Mouse (Mus musculus): Measurements from ENCODE around the gene Cep85l.

Gene Cep85l

GRCm38 (mm10) chr10:53342166-53342728, 37.5 kb downstream of the Cep85l start:
- DNase-seq (ENCODE audit: low read depth) = no peak

GRCm38 (mm10) chr10:53341288-53341965, 38.3 kb downstream of the Cep85l start:
- DNase-seq (ENCODE audit: low read depth) = peak; percentile 51

- DNase-seq (ENCODE audit: low read depth) = no peak
Observed at GRCm38 (mm10) chr10:53339045-53339444, 40.7 kb downstream of the Cep85l start.

GRCm38 (mm10) chr10:53337162-53337923, 42.4 kb downstream of the Cep85l start, which contains the start of gene Pln:
TSS of gene Pln (plus strand) at chr10:53337667.
- no peak for DNase-seq (ENCODE audit: low read depth)

- peak; percentile 20 for DNase-seq (ENCODE audit: low read depth)
Observed at GRCm38 (mm10) chr10:53335974-53336373, 43.8 kb downstream of the Cep85l start.

DNA sequence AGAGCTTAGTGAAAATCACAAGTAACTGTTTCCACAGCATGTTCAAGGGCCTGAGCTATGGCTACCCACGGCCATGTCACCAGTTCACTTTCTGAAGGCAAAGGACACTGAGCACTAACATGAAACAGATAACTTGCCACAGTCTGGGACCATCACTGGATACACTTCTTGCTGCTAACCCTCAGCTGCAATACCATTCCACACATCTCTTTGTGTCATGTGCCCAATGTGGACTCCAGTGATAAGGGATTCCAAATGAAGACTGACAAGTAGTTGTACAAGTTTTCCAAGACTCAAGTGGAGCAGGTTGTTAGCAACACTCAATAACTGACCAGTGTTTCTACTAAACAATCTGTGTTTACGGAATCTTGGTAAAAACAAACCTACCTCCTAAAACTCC, 44.5 kb downstream of the Cep85l start:
- no peak for DNase-seq (ENCODE audit: low read depth)

GRCm38 (mm10) chr10:53332752-53333151, 47.0 kb downstream of the Cep85l start:
- no peak for DNase-seq (ENCODE audit: low read depth)

DNA sequence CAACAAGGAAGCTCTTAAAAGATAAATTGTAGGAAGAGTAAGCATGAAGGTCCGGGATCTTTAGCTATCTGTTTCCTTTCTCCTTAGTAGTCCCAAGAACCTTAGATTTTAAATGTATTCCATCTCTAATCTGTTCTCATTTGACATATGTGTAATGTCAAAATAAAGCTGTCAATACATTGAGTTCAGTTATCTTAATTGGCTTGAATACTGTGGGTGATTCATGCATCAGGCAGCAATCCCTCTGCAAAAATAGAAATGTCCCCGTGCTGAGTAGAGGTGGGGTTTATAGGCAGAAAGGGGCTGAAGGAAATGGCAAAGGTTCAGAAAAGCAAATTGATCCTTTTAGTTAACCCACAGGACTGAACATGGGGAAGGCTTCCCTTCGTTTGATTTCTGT, 50.5 kb downstream of the Cep85l start:
- DNase-seq (ENCODE audit: low read depth) = no peak

- no peak for DNase-seq (ENCODE audit: low read depth)
Observed at GRCm38 (mm10) chr10:53326367-53326766, 53.4 kb downstream of the Cep85l start.

DNA sequence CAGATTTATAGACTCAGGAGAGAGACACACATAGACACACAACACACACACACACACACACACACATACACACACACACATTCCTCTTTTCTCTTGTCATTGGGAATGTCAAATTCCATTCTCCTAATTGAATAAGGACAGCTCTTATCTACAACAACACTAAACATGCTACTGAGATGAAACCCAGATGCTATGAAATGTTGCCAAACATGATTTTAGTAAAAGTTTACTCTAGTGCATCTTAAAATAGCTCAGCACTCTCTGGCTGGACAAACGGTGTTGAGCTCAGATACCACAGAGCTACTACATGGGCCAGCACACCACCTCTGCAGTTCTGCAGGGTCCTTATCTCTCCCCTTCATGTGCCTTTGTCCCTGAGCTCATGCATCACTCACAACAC, 55.1 kb downstream of the Cep85l start:
- no peak for DNase-seq (ENCODE audit: low read depth)

- no peak for DNase-seq (ENCODE audit: low read depth)
Observed at GRCm38 (mm10) chr10:53323367-53323766, 56.4 kb downstream of the Cep85l start.

- DNase-seq (ENCODE audit: low read depth) = no peak
Observed at GRCm38 (mm10) chr10:53306674-53307073, 73.1 kb downstream of the Cep85l start.

GRCm38 (mm10) chr10:53305867-53306266, 73.9 kb downstream of the Cep85l start:
- peak; percentile 36 for DNase-seq (ENCODE audit: low read depth)

DNA sequence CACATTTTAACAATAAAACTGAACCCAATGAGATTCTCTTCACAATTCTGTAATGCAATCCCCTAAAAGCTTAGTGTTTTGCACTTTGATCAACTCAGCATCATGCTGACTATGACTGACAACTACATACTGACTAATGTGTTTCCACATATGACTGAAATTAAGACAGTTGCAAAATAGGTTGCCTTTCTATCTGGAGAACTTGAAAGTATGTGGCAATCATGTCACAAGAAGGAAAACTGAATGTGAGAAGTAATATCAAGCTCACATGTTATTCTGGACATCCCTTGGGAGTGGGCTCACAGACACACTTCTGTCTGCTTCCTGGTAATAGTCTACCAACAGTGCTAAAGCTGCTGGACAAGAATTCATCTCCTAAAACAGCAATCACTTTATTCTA, 94.6 kb downstream of the Cep85l start:
- DNase-seq (ENCODE audit: low read depth) = peak; percentile 26

- DNase-seq (ENCODE audit: low read depth) = no peak
Observed at GRCm38 (mm10) chr10:53272228-53272627, 107.5 kb downstream of the Cep85l start.

- DNase-seq (ENCODE audit: low read depth) = no peak
Observed at GRCm38 (mm10) chr10:53262021-53262420, 117.7 kb downstream of the Cep85l start.

DNA sequence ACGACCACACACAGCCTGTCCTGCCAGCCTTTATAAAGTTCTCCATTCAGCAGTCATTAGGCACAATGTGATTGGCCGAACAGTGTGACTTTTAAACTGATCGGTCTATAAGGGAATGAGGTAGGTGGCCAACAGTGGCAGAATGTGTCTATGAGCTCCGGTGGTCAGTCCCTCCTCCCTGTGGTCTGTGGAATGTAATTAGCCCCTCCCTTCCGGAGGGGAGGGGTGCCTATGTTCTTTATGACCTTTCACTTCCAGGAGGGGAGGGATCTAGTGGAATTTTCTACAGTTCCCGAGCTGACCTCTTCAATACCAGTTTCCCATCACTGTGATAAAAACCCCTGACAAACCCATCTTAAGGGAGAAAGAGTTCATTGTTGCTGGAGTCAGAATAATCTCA, 144.4 kb downstream of the Cep85l start:
- no peak for DNase-seq (ENCODE audit: low read depth)

GRCm38 (mm10) chr10:53234683-53235082, 145.1 kb downstream of the Cep85l start:
- no peak for DNase-seq (ENCODE audit: low read depth)

GRCm38 (mm10) chr10:53234086-53234613, 145.6 kb downstream of the Cep85l start:
- no peak for DNase-seq (ENCODE audit: low read depth)

DNA sequence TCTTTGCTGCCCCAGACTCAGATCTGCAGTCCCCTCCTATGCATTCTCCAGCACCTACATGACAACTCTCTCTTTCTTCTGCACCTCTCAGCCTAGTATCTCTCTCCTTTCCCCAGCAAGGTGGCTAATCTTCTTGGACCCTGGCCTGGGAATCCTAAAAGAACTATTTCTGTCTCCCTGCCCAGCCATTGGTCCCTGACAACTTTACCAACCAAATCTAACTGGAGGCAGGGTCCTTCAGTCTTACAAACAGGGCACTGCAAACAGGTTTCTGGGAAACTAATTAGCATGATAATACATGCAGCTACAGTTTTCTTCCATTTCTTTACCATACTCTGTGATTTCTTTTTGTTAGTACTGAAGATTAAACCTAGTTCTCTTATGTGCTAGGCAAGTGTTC, 148.9 kb downstream of the Cep85l start:
- no peak for DNase-seq (ENCODE audit: low read depth)

DNA sequence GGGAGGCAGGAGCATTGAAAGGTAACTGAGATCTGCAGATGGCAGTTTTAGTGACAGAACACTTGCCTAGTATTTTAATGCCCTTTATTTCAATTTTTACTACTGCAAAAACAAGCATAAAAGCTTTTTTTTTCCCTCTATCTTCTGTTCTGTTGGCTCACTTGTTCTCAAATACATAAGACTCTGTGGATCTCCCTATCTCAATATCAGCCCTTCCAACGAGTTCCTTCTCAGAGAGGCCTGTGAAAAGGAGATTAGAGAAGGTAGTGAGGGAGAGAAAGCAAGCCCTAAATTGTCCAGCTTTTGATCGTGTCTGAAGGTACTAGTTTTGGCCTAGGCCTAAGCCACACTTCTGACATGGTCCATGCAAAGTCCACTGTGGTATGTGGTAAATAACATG, 150.6 kb downstream of the Cep85l start:
- DNase-seq (ENCODE audit: low read depth) = no peak

Data from 416B (cell line).